Mouse (Mus musculus) kidney, adult 18-20 months (tissue): ENCODE data around the gene Lmtk3.

ENCODE experiments used
- DNase-seq: peaks from one replicate; pipeline ENCODE4 v3.0.0; 2021

Lmtk3 gene

GRCm38 (mm10) chr7:45809276-45810075 is 25.9 kb downstream of the Lmtk3 start:
- no peak for DNase-seq

- no peak for DNase-seq
These were observed 29.4 kb downstream of the Lmtk3 start for GRCm38 (mm10) chr7:45812921-45813320.

- DNase-seq, result peak; percentile 99
These were observed 30.5 kb downstream of the Lmtk3 start, which contains the start of gene Cyth2 for GRCm38 (mm10) chr7:45813787-45814779. Gene Cyth2, minus strand, starts transcription at chr7:45814581.

GRCm38 (mm10) chr7:45814841-45815240 is 31.3 kb downstream of the Lmtk3 start:
- no peak for DNase-seq

- no peak for DNase-seq
These were observed 31.9 kb downstream of the Lmtk3 start for GRCm38 (mm10) chr7:45815323-45815983.

- no peak for DNase-seq
These were observed 32.4 kb downstream of the Lmtk3 start for GRCm38 (mm10) chr7:45815984-45816351.

- DNase-seq, result no peak
These were observed 36.3 kb downstream of the Lmtk3 start for GRCm38 (mm10) chr7:45819843-45820242.

GRCm38 (mm10) chr7:45820913-45821312 is 37.4 kb downstream of the Lmtk3 start:
- no peak for DNase-seq

GRCm38 (mm10) chr7:45824598-45824997 is 41.1 kb downstream of the Lmtk3 start, which contains the start of gene Kcnj14:
Gene Kcnj14, minus strand, starts transcription at chr7:45824782.
- no peak for DNase-seq

GRCm38 (mm10) chr7:45826631-45827030 is 43.1 kb downstream of the Lmtk3 start:
- DNase-seq, result no peak

- DNase-seq, result peak; percentile 89
These were observed 47.0 kb downstream of the Lmtk3 start, which contains the start of gene Grwd1 for GRCm38 (mm10) chr7:45830427-45831127. Gene Grwd1, minus strand, starts transcription at chr7:45830944.

GRCm38 (mm10) chr7:45831128-45831525 is 47.6 kb downstream of the Lmtk3 start:
- DNase-seq, result no peak

GRCm38 (mm10) chr7:45832428-45832827 is 48.9 kb downstream of the Lmtk3 start:
- no peak for DNase-seq

- peak; percentile 31 for DNase-seq
These were observed 49.7 kb downstream of the Lmtk3 start for GRCm38 (mm10) chr7:45833148-45833790.

GRCm38 (mm10) chr7:45833924-45834323 is 50.4 kb downstream of the Lmtk3 start:
- no peak for DNase-seq

GRCm38 (mm10) chr7:45842950-45843744 is 59.6 kb downstream of the Lmtk3 start:
- no peak for DNase-seq

GRCm38 (mm10) chr7:45848447-45849027 is 65.0 kb downstream of the Lmtk3 start:
- DNase-seq, result no peak

GRCm38 (mm10) chr7:45850661-45851060 is 67.1 kb downstream of the Lmtk3 start:
- no peak for DNase-seq

GRCm38 (mm10) chr7:45853089-45853488 is 69.6 kb downstream of the Lmtk3 start:
- DNase-seq, result no peak
